Mouse (Mus musculus): Measurements from ENCODE around the gene Oxnad1.

Oxnad1 gene

DNA sequence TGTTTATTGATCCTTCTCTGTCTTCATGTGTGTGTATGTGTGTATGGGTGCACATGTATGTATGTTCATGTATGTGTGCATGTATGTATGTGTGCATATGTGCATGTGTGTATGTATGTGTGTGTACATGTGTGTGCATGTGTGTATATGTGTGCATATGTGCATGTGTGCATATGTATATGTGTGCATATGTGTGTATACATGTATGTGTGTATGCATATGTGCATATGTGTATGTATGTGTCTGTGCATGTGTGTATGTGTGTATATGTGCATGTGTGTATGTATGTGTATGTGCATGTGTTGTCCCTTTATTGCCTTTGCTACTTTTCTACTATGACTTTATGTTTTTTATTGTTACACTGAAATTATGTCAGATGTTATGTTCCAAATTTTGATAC, 59.6 kb downstream of the Oxnad1 start:
- DNase-seq (ENCODE audit: low spot score in 2 of 2), result no peak

- no peak for DNase-seq (ENCODE audit: low spot score in 2 of 2)
Observed at GRCm38 (mm10) chr14:32145401-32145800, 60.2 kb downstream of the Oxnad1 start.

DNA sequence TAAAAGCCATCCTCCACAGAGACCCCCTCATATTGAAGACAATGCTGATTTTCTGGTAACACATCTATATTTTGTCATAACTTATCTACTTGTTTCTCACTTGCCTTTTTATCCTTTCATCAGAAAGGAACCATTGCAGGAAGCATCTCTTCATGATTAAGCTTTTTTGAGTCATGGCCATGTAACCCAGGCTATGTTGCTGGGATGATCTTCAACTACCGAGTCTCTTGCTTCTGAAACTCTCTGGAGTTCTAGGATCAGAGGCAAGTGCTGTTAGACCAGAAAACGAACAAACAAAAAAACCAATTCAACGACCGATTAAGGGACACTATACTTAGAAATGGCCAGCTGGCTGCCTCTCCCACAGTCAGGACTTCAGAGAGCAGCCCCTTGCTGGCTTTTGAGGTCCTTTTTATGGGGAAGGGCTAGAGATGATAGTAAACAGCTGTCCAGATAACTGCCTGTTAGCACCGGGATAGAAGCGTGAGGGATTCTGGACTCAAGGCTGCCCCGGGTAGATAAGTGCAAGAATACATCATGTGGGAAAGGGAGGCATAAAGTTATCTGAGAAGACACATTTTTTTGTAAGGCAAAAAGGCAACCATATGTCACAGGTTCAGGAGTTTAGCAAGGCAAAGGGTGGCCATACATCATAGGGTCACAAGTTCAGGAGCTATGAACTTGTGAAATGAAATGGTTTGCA, 60.8 kb downstream of the Oxnad1 start:
- no peak for DNase-seq (ENCODE audit: low spot score in 2 of 2)

DNA sequence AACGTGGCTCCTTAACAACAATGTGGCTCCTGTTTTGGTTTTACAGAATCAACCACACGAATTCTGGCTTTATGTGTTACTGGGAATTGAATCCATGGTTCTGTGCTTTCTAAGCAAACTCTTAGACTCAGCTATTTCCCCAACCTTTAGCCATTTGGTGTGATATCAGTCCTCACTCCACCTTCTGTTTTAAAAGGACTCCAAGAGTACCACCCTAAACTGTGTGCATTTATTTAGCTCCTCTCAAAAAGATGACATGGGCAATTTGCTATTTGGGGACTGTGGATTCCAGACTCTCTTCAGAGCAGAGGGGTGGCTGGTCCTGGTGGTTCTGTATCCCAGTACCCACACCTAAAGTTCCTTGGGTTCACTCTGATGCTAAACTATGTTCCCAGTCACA, 61.4 kb downstream of the Oxnad1 start:
- no peak for DNase-seq (ENCODE audit: low spot score in 2 of 2)

GRCm38 (mm10) chr14:32150872-32151271, 65.7 kb downstream of the Oxnad1 start:
- no peak for DNase-seq (ENCODE audit: low spot score in 2 of 2)

- DNase-seq (ENCODE audit: low spot score in 2 of 2), result no peak
Observed at GRCm38 (mm10) chr14:32152243-32152965, 67.2 kb downstream of the Oxnad1 start.
